Mouse (Mus musculus): Measurements from ENCODE around the gene Olfr378.

Olfr378 gene

GRCm38 (mm10) chr11:73428377-73428776 lies at the start of gene Olfr378:
Gene Olfr378 (minus strand): TSS chr11:73428477.
- in situ Hi-C loops (cut with MboI, MseI) = no loop called here

GRCm38 (mm10) chr11:73457408-73457807 lies 29.1 kb upstream of the Olfr378 start, which contains the start of gene Olfr380:
Gene Olfr380 (minus strand): TSS chr11:73457508.
- in situ Hi-C loops (cut with MboI, MseI) = no loop called here

- in situ Hi-C loops (cut with MboI, MseI) = no loop called here
Measured at GRCm38 (mm10) chr11:73399514-73399913, 28.8 kb downstream of the Olfr378 start, which contains the start of gene Olfr1. Gene Olfr1 (minus strand): TSS chr11:73399614.

GRCm38 (mm10) chr11:73395374-73395773 lies 32.9 kb downstream of the Olfr378 start:
- in situ Hi-C loops (cut with MboI, MseI) = no loop called here
